Mouse (Mus musculus) liver, embryonic 13.5 days (tissue): ENCODE measurements around the gene Tekt5. TPM values are rescaled to one million over a fixed set of nuclear protein-coding genes. Genes with fewer than 3 reads are reported as not detected.

ENCODE experiments used
- ATAC-seq: fragments of 200-750 bp; cut with Nextera tagmentation; 2 replicates; pipeline ENCODE4 v1.8.0; 2017; ENCODE audit warnings: low read depth, mild to moderate bottlenecking, moderate number of reproducible peaks, moderate library complexity
- DNase-seq: peaks from one replicate; pipeline ENCODE4 v3.0.0; 2022
- H3K27ac ChIP-seq: fragments of 300-500 bp; sonication (generic); 2 replicates; pipeline ENCODE4 v1.5.1; 2015; ENCODE audit warnings: moderate library complexity, mild to moderate bottlenecking, inconsistent platforms
- H3K27me3 ChIP-seq: fragments of 300-500 bp; sonication (generic); 2 replicates; pipeline ENCODE4 v1.6.1; 2015; ENCODE audit warnings: mild to moderate bottlenecking, inconsistent platforms
- H3K36me3 ChIP-seq: fragments of 300-500 bp; sonication (generic); 2 replicates; pipeline ENCODE4 v1.6.1; 2015; ENCODE audit warnings: mild to moderate bottlenecking, inconsistent platforms
- H3K4me1 ChIP-seq: fragments of 300-500 bp; sonication (generic); replicated peaks from 2 replicates; pipeline ENCODE4 v1.6.1; 2015; ENCODE audit warnings: inconsistent platforms
- H3K4me2 ChIP-seq: fragments of 300-500 bp; sonication (generic); 2 replicates; pipeline ENCODE4 v1.6.1; 2015; ENCODE audit warnings: inconsistent platforms, mild to moderate bottlenecking, moderate library complexity
- H3K4me3 ChIP-seq: fragments of 300-500 bp; sonication (generic); replicated peaks from 2 replicates; pipeline ENCODE4 v1.5.1; 2015; ENCODE audit warnings: mild to moderate bottlenecking, inconsistent platforms
- H3K9ac ChIP-seq: fragments of 300-500 bp; sonication (generic); 2 replicates; pipeline ENCODE4 v1.6.1; 2015; ENCODE audit warnings: mild to moderate bottlenecking, inconsistent platforms
- H3K9me3 ChIP-seq: fragments of 300-500 bp; sonication (generic); replicated peaks from 2 replicates; pipeline ENCODE4 v1.6.1; 2016; ENCODE audit warnings: inconsistent platforms
- WGBS: fragments of 180-500 bp; shearing (Covaris S2); methylation state at CpG from one replicate; pipeline ENCODE4 v1.1.7; 2015; ENCODE audit not compliant: insufficient replicate concordance; 5-methylcytosine and 5-hydroxymethylcytosine counted together
- polyA plus RNA-seq: library from polyadenylated mRNA; unstranded; fragments of >200 nt; fragmentation: Nextera tagmentation; extraction: Ambion mirVana; gene quantifications from 2 replicates; pipeline ENCODE4 v1.2.1, GENCODE M21; 2015

Gene Tekt5
- polyA plus RNA-seq, 1 experiment from 2014 or later: 0.08 TPM

- DNase-seq (no peak), ATAC-seq (no peak)
- H3K4me1 ChIP-seq: peaks cover 2% of the 10 kb centered on the region; the same call in 1 of the 2 replicates
- no peaks in the 10 kb centered on the region for H3K36me3 ChIP-seq
- H3K9ac ChIP-seq: no peak overlapping the region
- H3K27ac ChIP-seq: no peak overlapping the region
- H3K4me2 ChIP-seq: no peak overlapping the region
- H3K4me3 ChIP-seq: no peak overlapping the region
- peaks cover 28% of the 10 kb centered on the region for H3K27me3 ChIP-seq
- WGBS: 55% methylated on average over 5 of the region's 5 CpGs
- no peaks in the 10 kb centered on the region for H3K9me3 ChIP-seq
These were observed 84.8 kb downstream of the Tekt5 start for GRCm38 (mm10) chr16:10310507-10310906.

Other genes starting within 250 kb of the Tekt5 start
- gene Rpl39l, start 225.3 kb downstream of the Tekt5 start, polyA plus RNA-seq: 1.0 and 1.5 TPM in 2 replicates
- gene Atf7ip2, start 202.8 kb downstream of the Tekt5 start, polyA plus RNA-seq: 0.22 and 0.38 TPM in 2 replicates
- gene Emp2, start 81.5 kb downstream of the Tekt5 start, polyA plus RNA-seq: 4.4 and 5.5 TPM in 2 replicates
- gene Nubp1, start 16.5 kb upstream of the Tekt5 start, polyA plus RNA-seq: 41.0 and 44.8 TPM in 2 replicates
- gene Tvp23a, start 51.9 kb upstream of the Tekt5 start, polyA plus RNA-seq: 0.81 and 0.92 TPM in 2 replicates
- gene Ciita, start 84.6 kb upstream of the Tekt5 start, polyA plus RNA-seq: 0.02 and 0.05 TPM in 2 replicates
- 3.0 and 3.5 TPM in 2 replicates for gene Dexi, start 147.6 kb upstream of the Tekt5 start, polyA plus RNA-seq
- 12.8 and 14.1 TPM in 2 replicates for gene Clec16a, start 149.8 kb upstream of the Tekt5 start, polyA plus RNA-seq